Mouse (Mus musculus) liver, postnatal 0 days (tissue): ENCODE results near the gene Pafah1b1.

Experiments
- CTCF ChIP-seq: sonication (generic); IDR thresholded peaks from 2 replicates; pipeline ENCODE4 v1.5.1; 2016; ENCODE audit warnings: antibody characterized with exemption, low read depth
- EP300 ChIP-seq: IDR thresholded peaks from 2 replicates; pipeline ENCODE4 v1.6.1; 2016; ENCODE audit warnings: antibody characterized with exemption, low read depth, mild to moderate bottlenecking

DNA sequence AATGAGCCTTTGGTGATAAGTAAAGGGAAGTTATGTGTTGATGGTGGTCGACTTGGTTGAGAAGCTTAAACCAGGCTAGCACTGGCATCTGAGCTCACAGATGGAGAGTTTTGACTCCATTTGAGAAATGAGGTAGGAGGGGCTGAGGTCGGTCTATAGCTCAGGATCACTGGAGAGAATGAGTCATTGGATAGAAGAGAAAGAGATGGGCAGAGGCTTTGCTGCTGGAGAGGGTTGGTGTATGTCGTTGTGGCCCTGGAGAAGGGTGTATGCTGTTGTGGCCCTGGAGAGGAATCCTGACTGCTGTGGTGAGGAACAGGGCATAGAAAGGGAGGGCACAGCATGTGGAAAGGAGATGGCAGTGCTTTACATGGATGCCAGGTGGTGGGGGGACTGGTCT is 68.5 kb downstream of the Pafah1b1 start:
- TF ChIP-seq CTCF (no peak), EP300 (no peak)
